ENCODE assay signal across 17 mouse cellular contexts in genomic region chr2:104860426-104860825, GRCm38 (mm10). TPM values are rescaled to one million over a fixed set of nuclear protein-coding genes. Genes with fewer than 3 reads are reported as not detected.
"Had no signal": no experiment of that assay in that cellular context is flagged by ENCODE, and none has a peak within 500 bp of the region (broad histone marks: within the 10 kb centered on the region; RNA-seq: fewer than 3 reads in every experiment).

No protein-coding gene starts in this region.

- H3K36me3 ChIP-seq: limb, embryonic 13.5 days; midbrain, embryonic 13.5 days; neural tube, embryonic 15.5 days had no signal

- H3K4me1 ChIP-seq: limb, embryonic 13.5 days; midbrain, embryonic 13.5 days; neural tube, embryonic 15.5 days had no signal

- H3K27me3 ChIP-seq: limb, embryonic 13.5 days; midbrain, embryonic 13.5 days; neural tube, embryonic 15.5 days had no signal

- H3K4me2 ChIP-seq: limb, embryonic 13.5 days; midbrain, embryonic 13.5 days; neural tube, embryonic 15.5 days had no signal

- H3K9me3 ChIP-seq: limb, embryonic 13.5 days; midbrain, embryonic 13.5 days; neural tube, embryonic 15.5 days had no signal

- H3K4me3 ChIP-seq: limb, embryonic 13.5 days; midbrain, embryonic 13.5 days; myocyte; neural tube, embryonic 15.5 days had no signal

- DNase-seq: layer of hippocampus, postnatal 36 days; left cerebral cortex, postnatal 4 days; lung, adult 18-20 months; right cerebral cortex, adult 18-20 months; right cerebral cortex, postnatal 25 days; thymus, postnatal 4 days had no signal

- ATAC-seq: inflammation-experienced regulatory T-cells, adult 6 months; intestine, postnatal 0 days; midbrain, embryonic 13.5 days had no signal

- H3K27ac ChIP-seq: limb, embryonic 13.5 days; liver, embryonic 14.5 days; midbrain, embryonic 13.5 days; neural tube, embryonic 15.5 days; stomach, postnatal 0 days had no signal

- H3K9ac ChIP-seq: limb, embryonic 13.5 days; liver, embryonic 14.5 days; midbrain, embryonic 13.5 days; neural tube, embryonic 15.5 days had no signal

RNA-seq across cellular contexts. Expression of gene Ccdc73, which starts 7.2 kb away (rescaled TPM):
- total RNA-seq: megakaryocyte-erythroid progenitor cell, adult 5-6 weeks had no signal
- polyA plus RNA-seq: liver, adult 2 months; small intestine, adult 2 months had no signal
